Mouse (Mus musculus): ENCODE measurements around the gene Gstp3. TPM values are rescaled to one million over a fixed set of nuclear protein-coding genes. Genes with fewer than 3 reads are reported as not detected.

The Gstp3 gene
- polyA plus RNA-seq (2015; fragmentation: Nextera tagmentation; extraction: Ambion mirVana) = not detected in 2 replicates

GRCm38 (mm10) chr19:4059069-4059740 is at the start of gene Gstp3:
Gene Gstp3, minus strand, starts transcription at chr19:4059569.
- Histone ChIP-seq H3K4me3 (ENCODE audit: low read depth, low read length) (no peak within 1 kb of the TSS), H3K9ac (ENCODE audit: low read depth, low read length) (no peak within 1 kb of the TSS), H3K27ac (ENCODE audit: low read length) (no peak within 1 kb of the TSS), H3K4me2 (ENCODE audit: low read length) (no peak within 1 kb of the TSS), H3K36me3 (ENCODE audit: control insufficient read depth, insufficient read depth, low read length) (no peaks in the 10 kb centered on the region), H3K4me1 (ENCODE audit: control insufficient read depth, insufficient read depth, low read length) (no peaks in the 10 kb centered on the region), H3K9me3 (replicated peaks; ENCODE audit: control insufficient read depth, low read length, poor library complexity, severe bottlenecking) (no peaks in the 10 kb centered on the region), H3K27me3 (ENCODE audit: control insufficient read depth, insufficient read depth, low read depth, low read length) (no peaks in the 10 kb centered on the region)
- WGBS = 87% methylated on average over 15 of the region's 15 CpGs
- no peak for ATAC-seq

- no peak overlapping the region for H3K27ac ChIP-seq (ENCODE audit: low read length)
- no peak overlapping the region for H3K9ac ChIP-seq (ENCODE audit: low read depth, low read length)
- H3K27me3 ChIP-seq (ENCODE audit: control insufficient read depth, insufficient read depth, low read depth, low read length) = no peaks in the 10 kb centered on the region
- 92% methylated on average over 9 of the region's 9 CpGs for WGBS
- no peaks in the 10 kb centered on the region for H3K4me1 ChIP-seq (ENCODE audit: control insufficient read depth, insufficient read depth, low read length)
- H3K9me3 ChIP-seq (replicated peaks; ENCODE audit: control insufficient read depth, low read length, poor library complexity, severe bottlenecking) = no peaks in the 10 kb centered on the region
- H3K4me2 ChIP-seq (ENCODE audit: low read length) = no peak overlapping the region
- no peak for ATAC-seq
- peaks cover 52% of the 10 kb centered on the region for H3K36me3 ChIP-seq (ENCODE audit: control insufficient read depth, insufficient read depth, low read length)
- H3K4me3 ChIP-seq (ENCODE audit: low read depth, low read length) = no peak overlapping the region
Observed at GRCm38 (mm10) chr19:4108535-4108934, 49.2 kb upstream of the Gstp3 start.

GRCm38 (mm10) chr19:4106654-4107053 is 47.3 kb upstream of the Gstp3 start:
- peaks cover 33% of the 10 kb centered on the region for H3K36me3 ChIP-seq (ENCODE audit: control insufficient read depth, insufficient read depth, low read length)
- no peak overlapping the region for H3K4me2 ChIP-seq (ENCODE audit: low read length)
- H3K27ac ChIP-seq (ENCODE audit: low read length) = no peak overlapping the region
- no peak for ATAC-seq
- H3K9ac ChIP-seq (ENCODE audit: low read depth, low read length) = no peak overlapping the region
- no peaks in the 10 kb centered on the region for H3K9me3 ChIP-seq (replicated peaks; ENCODE audit: control insufficient read depth, low read length, poor library complexity, severe bottlenecking)
- no peak overlapping the region for H3K4me3 ChIP-seq (ENCODE audit: low read depth, low read length)
- H3K27me3 ChIP-seq (ENCODE audit: control insufficient read depth, insufficient read depth, low read depth, low read length) = no peaks in the 10 kb centered on the region
- peaks cover 7% of the 10 kb centered on the region for H3K4me1 ChIP-seq (ENCODE audit: control insufficient read depth, insufficient read depth, low read length)
- 89% methylated on average over 14 of the region's 14 CpGs for WGBS

- Histone ChIP-seq H3K27me3 (ENCODE audit: control insufficient read depth, insufficient read depth, low read depth, low read length) (no peaks in the 10 kb centered on the region), H3K9me3 (replicated peaks; ENCODE audit: control insufficient read depth, low read length, poor library complexity, severe bottlenecking) (no peaks in the 10 kb centered on the region), H3K4me3 (ENCODE audit: low read depth, low read length) (no peak overlapping the region), H3K27ac (ENCODE audit: low read length) (no peak overlapping the region), H3K4me2 (ENCODE audit: low read length) (no peak overlapping the region), H3K36me3 (ENCODE audit: control insufficient read depth, insufficient read depth, low read length) (peaks cover 27% of the 10 kb centered on the region), H3K4me1 (ENCODE audit: control insufficient read depth, insufficient read depth, low read length) (peaks cover 18% of the 10 kb centered on the region), H3K9ac (ENCODE audit: low read depth, low read length) (no peak overlapping the region)
- no peak for ATAC-seq
- WGBS = 91% methylated on average over 16 of the region's 16 CpGs
Observed at GRCm38 (mm10) chr19:4104675-4105194, 45.4 kb upstream of the Gstp3 start.

GRCm38 (mm10) chr19:4103792-4104191 is 44.4 kb upstream of the Gstp3 start:
- H3K27ac ChIP-seq (ENCODE audit: low read length) = no peak overlapping the region
- no peaks in the 10 kb centered on the region for H3K9me3 ChIP-seq (replicated peaks; ENCODE audit: control insufficient read depth, low read length, poor library complexity, severe bottlenecking)
- ATAC-seq = no peak
- H3K4me3 ChIP-seq (ENCODE audit: low read depth, low read length) = no peak overlapping the region
- no peaks in the 10 kb centered on the region for H3K27me3 ChIP-seq (ENCODE audit: control insufficient read depth, insufficient read depth, low read depth, low read length)
- 87% methylated on average over 3 of the region's 3 CpGs for WGBS
- peaks cover 27% of the 10 kb centered on the region for H3K4me1 ChIP-seq (ENCODE audit: control insufficient read depth, insufficient read depth, low read length)
- H3K4me2 ChIP-seq (ENCODE audit: low read length) = no peak overlapping the region
- H3K9ac ChIP-seq (ENCODE audit: low read depth, low read length) = no peak overlapping the region
- peaks cover 19% of the 10 kb centered on the region; the same call in 1 of the 2 replicates for H3K36me3 ChIP-seq (ENCODE audit: control insufficient read depth, insufficient read depth, low read length)

- Histone ChIP-seq H3K4me2 (ENCODE audit: low read length) (no peak overlapping the region), H3K9ac (ENCODE audit: low read depth, low read length) (no peak overlapping the region), H3K4me1 (ENCODE audit: control insufficient read depth, insufficient read depth, low read length) (peaks cover 31% of the 10 kb centered on the region), H3K9me3 (replicated peaks; ENCODE audit: control insufficient read depth, low read length, poor library complexity, severe bottlenecking) (no peaks in the 10 kb centered on the region), H3K4me3 (ENCODE audit: low read depth, low read length) (no peak overlapping the region), H3K27ac (ENCODE audit: low read length) (no peak overlapping the region), H3K36me3 (ENCODE audit: control insufficient read depth, insufficient read depth, low read length) (peaks cover 17% of the 10 kb centered on the region; the same call in 1 of the 2 replicates), H3K27me3 (ENCODE audit: control insufficient read depth, insufficient read depth, low read depth, low read length) (no peaks in the 10 kb centered on the region)
- WGBS = 91% methylated on average over 18 of the region's 18 CpGs
- no peak for ATAC-seq
Observed at GRCm38 (mm10) chr19:4103294-4103693, 43.9 kb upstream of the Gstp3 start.

- ATAC-seq = no peak
- Histone ChIP-seq H3K27me3 (ENCODE audit: control insufficient read depth, insufficient read depth, low read depth, low read length) (no peaks in the 10 kb centered on the region), H3K4me2 (ENCODE audit: low read length) (no peak overlapping the region), H3K27ac (ENCODE audit: low read length) (no peak overlapping the region), H3K36me3 (ENCODE audit: control insufficient read depth, insufficient read depth, low read length) (peaks cover 15% of the 10 kb centered on the region; the same call in 1 of the 2 replicates), H3K9me3 (replicated peaks; ENCODE audit: control insufficient read depth, low read length, poor library complexity, severe bottlenecking) (no peaks in the 10 kb centered on the region), H3K4me1 (ENCODE audit: control insufficient read depth, insufficient read depth, low read length) (peaks cover 37% of the 10 kb centered on the region), H3K9ac (ENCODE audit: low read depth, low read length) (no peak overlapping the region), H3K4me3 (ENCODE audit: low read depth, low read length) (no peak overlapping the region)
- WGBS = 93% methylated on average over 12 of the region's 12 CpGs
Observed at GRCm38 (mm10) chr19:4102626-4103025, 43.3 kb upstream of the Gstp3 start.

- Histone ChIP-seq H3K27ac (ENCODE audit: low read length) (no peak overlapping the region), H3K9me3 (replicated peaks; ENCODE audit: control insufficient read depth, low read length, poor library complexity, severe bottlenecking) (no peaks in the 10 kb centered on the region), H3K4me1 (ENCODE audit: control insufficient read depth, insufficient read depth, low read length) (peaks cover 39% of the 10 kb centered on the region), H3K9ac (ENCODE audit: low read depth, low read length) (no peak overlapping the region; the same call in 1 of the 2 replicates), H3K4me2 (ENCODE audit: low read length) (peak overlapping the region; percentile 62), H3K27me3 (ENCODE audit: control insufficient read depth, insufficient read depth, low read depth, low read length) (no peaks in the 10 kb centered on the region), H3K4me3 (ENCODE audit: low read depth, low read length) (peak overlapping the region; percentile 57; the same call in 1 of the 2 replicates), H3K36me3 (ENCODE audit: control insufficient read depth, insufficient read depth, low read length) (peaks cover 11% of the 10 kb centered on the region; the same call in 1 of the 2 replicates)
- 90% methylated on average over 2 of the region's 2 CpGs for WGBS
- ATAC-seq = no peak
Observed at GRCm38 (mm10) chr19:4102049-4102448, 42.7 kb upstream of the Gstp3 start.

- peak overlapping the region; percentile 76 for H3K27ac ChIP-seq (ENCODE audit: low read length)
- H3K27me3 ChIP-seq (ENCODE audit: control insufficient read depth, insufficient read depth, low read depth, low read length) = no peaks in the 10 kb centered on the region
- peak overlapping the region; percentile 62 for H3K4me2 ChIP-seq (ENCODE audit: low read length)
- no peaks in the 10 kb centered on the region for H3K9me3 ChIP-seq (replicated peaks; ENCODE audit: control insufficient read depth, low read length, poor library complexity, severe bottlenecking)
- peaks cover 39% of the 10 kb centered on the region for H3K4me1 ChIP-seq (ENCODE audit: control insufficient read depth, insufficient read depth, low read length)
- peak overlapping the region; percentile 57 for H3K4me3 ChIP-seq (ENCODE audit: low read depth, low read length)
- H3K36me3 ChIP-seq (ENCODE audit: control insufficient read depth, insufficient read depth, low read length) = peaks cover 8% of the 10 kb centered on the region; the same call in 1 of the 2 replicates
- WGBS = 45% methylated on average over 6 of the region's 6 CpGs
- no peak for ATAC-seq
- H3K9ac ChIP-seq (ENCODE audit: low read depth, low read length) = peak overlapping the region; percentile 75
Observed at GRCm38 (mm10) chr19:4101466-4101865, 42.1 kb upstream of the Gstp3 start.

Data from midbrain, embryonic 16.5 days (tissue).